ENCODE assay signal across 29 mouse cellular contexts in genomic region chr12:57662986-57663674, GRCm38 (mm10).
DNase-seq lines count a peak whose midpoint lies in the region; ATAC-seq and TF ChIP-seq lines count a peak whose summit lies in the region.
"Had no signal": no experiment of that assay in that cellular context is flagged by ENCODE, and none has a peak within 500 bp of the region (broad histone marks: within the 10 kb centered on the region; RNA-seq: fewer than 3 reads in every experiment).

No protein-coding gene starts in this region.

- H3K4me3 ChIP-seq in lung, postnatal 0 days (ENCODE audit: low read depth, low read length): no peak overlapping the region
- no peak overlapping the region for H3K4me3 ChIP-seq in intestine, embryonic 14.5 days (ENCODE audit: low read depth, low read length)
- H3K4me3 ChIP-seq in intestine, postnatal 0 days (ENCODE audit: low read depth, low read length): no peak overlapping the region
- H3K4me3 ChIP-seq in stomach, postnatal 0 days (ENCODE audit: low read depth, low read length): no peak overlapping the region
- H3K4me3 ChIP-seq: gastrocnemius, adult 2 months; hindbrain, embryonic 13.5 days; layer of hippocampus, adult 2 months; limb, embryonic 15.5 days; liver, embryonic 13.5 days; midbrain, embryonic 10.5 days; midbrain, embryonic 15.5 days had no signal

- TF ChIP-seq EP300 in lung, postnatal 0 days (IDR thresholded peaks at IDR 0.05): no peak
- no peak for TF ChIP-seq EP300 in stomach, postnatal 0 days (optimal IDR thresholded peaks at IDR 0.05)

- H3K27me3 ChIP-seq in lung, postnatal 0 days (replicated peaks; ENCODE audit: insufficient read depth, low read length): no peaks in the 10 kb centered on the region
- H3K27me3 ChIP-seq in intestine, embryonic 14.5 days (replicated peaks; ENCODE audit: control insufficient read depth, insufficient read depth, low read length): no peaks in the 10 kb centered on the region
- no peaks in the 10 kb centered on the region for H3K27me3 ChIP-seq in intestine, postnatal 0 days (replicated peaks; ENCODE audit: control insufficient read depth, insufficient read depth, low read length)
- no peaks in the 10 kb centered on the region for H3K27me3 ChIP-seq in stomach, postnatal 0 days (ENCODE audit: control insufficient read depth, insufficient read depth, low read length)
- H3K27me3 ChIP-seq: hindbrain, embryonic 13.5 days; limb, embryonic 15.5 days; liver, embryonic 13.5 days; midbrain, embryonic 15.5 days had no signal

- H3K9me3 ChIP-seq in lung, postnatal 0 days (ENCODE audit: low read length): no peaks in the 10 kb centered on the region
- no peaks in the 10 kb centered on the region for H3K9me3 ChIP-seq in intestine, embryonic 14.5 days (ENCODE audit: control insufficient read depth, low read length)
- H3K9me3 ChIP-seq in intestine, postnatal 0 days (ENCODE audit: control insufficient read depth): no peaks in the 10 kb centered on the region
- H3K9me3 ChIP-seq in stomach, postnatal 0 days (ENCODE audit: control insufficient read depth, low read length): no peaks in the 10 kb centered on the region
- H3K9me3 ChIP-seq: hindbrain, embryonic 13.5 days; limb, embryonic 15.5 days; liver, embryonic 13.5 days; midbrain, embryonic 10.5 days; midbrain, embryonic 15.5 days had no signal

- no peak overlapping the region for H3K4me2 ChIP-seq in lung, postnatal 0 days (replicated peaks; ENCODE audit: low read depth, low read length)
- H3K4me2 ChIP-seq in intestine, embryonic 14.5 days (ENCODE audit: low read length): no peak overlapping the region
- peak overlapping the region; percentile 40 for H3K4me2 ChIP-seq in intestine, postnatal 0 days (replicated peaks; ENCODE audit: low read depth)
- H3K4me2 ChIP-seq in stomach, postnatal 0 days (replicated peaks; ENCODE audit: low read depth): peak overlapping the region; percentile 42
- H3K4me2 ChIP-seq: heart, embryonic 11.5 days; hindbrain, embryonic 13.5 days; limb, embryonic 15.5 days; liver, embryonic 13.5 days; midbrain, embryonic 15.5 days had no signal

- no peaks in the 10 kb centered on the region for H3K36me3 ChIP-seq in lung, postnatal 0 days (ENCODE audit: insufficient read depth, low read length)
- no peaks in the 10 kb centered on the region for H3K36me3 ChIP-seq in intestine, embryonic 14.5 days (ENCODE audit: control insufficient read depth, insufficient read depth, low read length)
- H3K36me3 ChIP-seq in intestine, postnatal 0 days (ENCODE audit: control insufficient read depth, insufficient read depth): no peaks in the 10 kb centered on the region
- no peaks in the 10 kb centered on the region for H3K36me3 ChIP-seq in stomach, postnatal 0 days (ENCODE audit: control insufficient read depth, insufficient read depth, low read length)
- H3K36me3 ChIP-seq: hindbrain, embryonic 13.5 days; limb, embryonic 15.5 days; liver, embryonic 13.5 days; midbrain, embryonic 10.5 days; midbrain, embryonic 15.5 days had no signal

- TF ChIP-seq CTCF in lung, postnatal 0 days (IDR thresholded peaks at IDR 0.05): no peak
- TF ChIP-seq CTCF in intestine, postnatal 0 days (IDR thresholded peaks at IDR 0.05; ENCODE audit: low read depth): no peak
- no peak for TF ChIP-seq CTCF in stomach, postnatal 0 days (IDR thresholded peaks at IDR 0.05; ENCODE audit: low read depth)

- intact Hi-C loops in heart, postnatal 14 days (cut with DNase I): no loop called here

- H3K9ac ChIP-seq in lung, postnatal 0 days (replicated peaks; ENCODE audit: low read depth): no peak overlapping the region
- no peak overlapping the region for H3K9ac ChIP-seq in intestine, embryonic 14.5 days (ENCODE audit: low read length)
- no peak overlapping the region for H3K9ac ChIP-seq in intestine, postnatal 0 days (ENCODE audit: low read depth, low read length)
- 0 out of 2 replicates have a peak overlapping the region, but pooled peaks have one; percentile 13 for H3K9ac ChIP-seq in stomach, postnatal 0 days (ENCODE audit: low read length)
- H3K9ac ChIP-seq: hindbrain, embryonic 13.5 days; limb, embryonic 15.5 days; liver, embryonic 13.5 days; midbrain, embryonic 15.5 days had no signal

- peak; percentile 24 for DNase-seq in lung, postnatal 0 days (ENCODE audit: low spot score)
- DNase-seq in lung, postnatal 36 days: no peak
- peak; percentile 58 for DNase-seq in intestine, embryonic 14.5 days (ENCODE audit: low spot score)
- DNase-seq in stomach, postnatal 0 days (ENCODE audit: low spot score): peak; percentile 70
- DNase-seq in heart, postnatal 14 days: no peak
- no peak for DNase-seq in thymus, postnatal 25 days
- DNase-seq: adrenal gland, adult 8-10 months; B cell, adult 2 months; cerebellum, adult 8-10 months; gastrocnemius, adult 2 months; gastrocnemius, postnatal 36 days; heart, adult 18-20 months; heart, postnatal 4 days; kidney, adult 2 months; kidney, postnatal 36 days; left cerebral cortex, postnatal 4 days; liver, embryonic 13.5 days; lung, postnatal 14 days; right cerebral cortex, postnatal 25 days; spleen, adult 18-20 months; thymus, postnatal 14 days had no signal

- no peaks in the 10 kb centered on the region for H3K4me1 ChIP-seq in lung, postnatal 0 days (ENCODE audit: insufficient read depth, low read depth, low read length)
- H3K4me1 ChIP-seq in intestine, embryonic 14.5 days (replicated peaks; ENCODE audit: control insufficient read depth, insufficient read depth, low read length): no peaks in the 10 kb centered on the region
- no peaks in the 10 kb centered on the region for H3K4me1 ChIP-seq in intestine, postnatal 0 days (replicated peaks; ENCODE audit: control insufficient read depth, insufficient read depth, low read length)
- H3K4me1 ChIP-seq in stomach, postnatal 0 days (replicated peaks; ENCODE audit: control insufficient read depth, insufficient read depth): no peaks in the 10 kb centered on the region
- H3K4me1 ChIP-seq: hindbrain, embryonic 13.5 days; limb, embryonic 15.5 days; liver, embryonic 13.5 days; midbrain, embryonic 10.5 days; midbrain, embryonic 15.5 days had no signal

- no peak overlapping the region for H3K27ac ChIP-seq in lung, postnatal 0 days (ENCODE audit: low read length)
- H3K27ac ChIP-seq in intestine, embryonic 14.5 days (ENCODE audit: low read depth): peak overlapping the region; percentile 60
- H3K27ac ChIP-seq in intestine, postnatal 0 days (ENCODE audit: low read depth, low read length): no peak overlapping the region
- H3K27ac ChIP-seq in stomach, postnatal 0 days (replicated peaks): peak overlapping the region; percentile 92
- H3K27ac ChIP-seq: gastrocnemius, adult 2 months; hindbrain, embryonic 13.5 days; layer of hippocampus, adult 2 months; limb, embryonic 15.5 days; liver, embryonic 13.5 days; midbrain, embryonic 10.5 days; midbrain, embryonic 15.5 days had no signal

- 0 out of 2 replicates have a peak, but pooled peaks have one; percentile 32 for ATAC-seq in lung, postnatal 0 days
- ATAC-seq in intestine, embryonic 14.5 days (replicated peaks; ENCODE audit: low FRiP score, low TSS enrichment, low read depth): no peak; the same call in 1 of the 2 replicates
- ATAC-seq in intestine, postnatal 0 days: peak; percentile 60
- peak; percentile 87 for ATAC-seq in stomach, postnatal 0 days (ENCODE audit: low FRiP score, low TSS enrichment)
- ATAC-seq: forebrain, embryonic 16.5 days; midbrain, embryonic 15.5 days had no signal

- 37% methylated on average over 10 of the region's 10 CpGs for WGBS in lung, postnatal 0 days
- WGBS in intestine, embryonic 14.5 days: 43% methylated on average over 10 of the region's 10 CpGs
- 30% methylated on average over 10 of the region's 10 CpGs for WGBS in intestine, postnatal 0 days
- 38% methylated on average over 10 of the region's 10 CpGs for WGBS in stomach, postnatal 0 days

Comparison
In these comparisons a context has a peak if more than half of its experiments do, and no peak if none do; other contexts are left out.
1. DNase-seq: peak in lung, postnatal 0 days (single experiment), intestine, embryonic 14.5 days (single experiment) and stomach, postnatal 0 days (single experiment); none in lung, postnatal 36 days (single experiment), heart, postnatal 14 days (0 of 2) and thymus, postnatal 25 days (single experiment).
2. H3K27ac ChIP-seq: peak in intestine, embryonic 14.5 days (single experiment) and stomach, postnatal 0 days (single experiment); none in lung, postnatal 0 days (single experiment) and intestine, postnatal 0 days (single experiment).
3. H3K4me2 ChIP-seq: peak in intestine, postnatal 0 days (single experiment) and stomach, postnatal 0 days (single experiment); none in lung, postnatal 0 days (single experiment) and intestine, embryonic 14.5 days (single experiment).